Mouse (Mus musculus): ENCODE measurements around the gene Trpm5.

DNA sequence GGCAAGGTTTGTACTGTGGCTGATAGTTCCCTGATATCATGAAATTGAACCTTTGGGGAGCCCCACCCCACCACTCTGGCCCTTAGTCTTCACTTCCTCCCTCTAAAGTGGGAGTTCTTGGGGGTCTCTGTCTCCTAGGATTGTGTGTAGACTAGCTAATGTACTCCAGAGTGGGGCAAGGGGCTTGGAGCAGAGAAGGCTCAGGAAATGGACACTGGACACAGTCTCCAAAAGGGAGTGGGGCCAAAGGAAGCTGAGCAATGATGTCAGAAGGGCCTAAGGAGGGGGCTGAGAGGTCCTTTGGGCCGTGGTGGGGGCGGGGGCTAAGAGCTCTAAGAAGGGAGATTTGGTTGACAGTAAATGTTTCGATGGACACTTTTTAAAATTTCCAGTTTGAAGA lies 39.4 kb downstream of the Trpm5 start:
- TF ChIP-seq POLR2A (IDR thresholded peaks at IDR 0.05; ENCODE audit: low read depth, low read length) (no peak), CTCF (conservative IDR thresholded peaks at IDR 0.05; ENCODE audit: insufficient read depth, insufficient read length, low read depth, low read length) (no peak)

Measured in kidney, adult 2 months (tissue).